7 mouse cellular contexts compared by ENCODE assay signal in genomic region chr4:151851179-151851578, GRCm38 (mm10). TPM values are rescaled to one million over a fixed set of nuclear protein-coding genes. Genes with fewer than 3 reads are reported as not detected.
DNase-seq lines count a peak whose midpoint lies in the region; ATAC-seq and TF ChIP-seq lines count a peak whose summit lies in the region.

No protein-coding gene starts in this region.

- DNase-seq in left cerebral cortex, postnatal 4 days = peak; percentile 45
- DNase-seq in left cerebral cortex, postnatal 36 days (ENCODE audit: low spot score in 2 of 2) = no peak
- peak; percentile 81 for DNase-seq in MEL (ENCODE audit: low read depth, low spot score)
- DNase-seq in liver, embryonic 11.5 days (ENCODE audit: low spot score) = peak; percentile 47
- DNase-seq in spleen, adult 12 weeks (ENCODE audit: low spot score) = peak; percentile 30

- WGBS in bone marrow, adult 2 months = 63% methylated on average over 2 of the region's 2 CpGs
- WGBS in heart, embryonic 13.5 days = 46% methylated on average over 2 of the region's 2 CpGs
- 56% methylated on average over 2 of the region's 2 CpGs for WGBS in liver, embryonic 11.5 days

- peaks cover 26 to 27% of the 10 kb centered on the region in 2 experiments for H3K4me1 ChIP-seq in MEL (ENCODE audit: control insufficient read depth in 1 of 2, insufficient read depth in 2 of 2, low read length in 2 of 2)
- no peaks in the 10 kb centered on the region for H3K4me1 ChIP-seq in bone marrow, adult 2 months (ENCODE audit: control insufficient read depth, insufficient read depth, low read length)
- peaks cover 50% of the 10 kb centered on the region for H3K4me1 ChIP-seq in heart, embryonic 13.5 days
- H3K4me1 ChIP-seq in liver, embryonic 11.5 days (replicated peaks; ENCODE audit: control insufficient read depth, insufficient read depth, low read length) = peaks cover 30% of the 10 kb centered on the region

- no peak for TF ChIP-seq EP300 in MEL (IDR thresholded peaks at IDR 0.05; ENCODE audit: low read depth in 1 of 2, low read length in 2 of 2)

- TF ChIP-seq POLR2A in MEL (IDR thresholded peaks at IDR 0.05; ENCODE audit: control insufficient read depth in 1 of 2, insufficient read depth in 1 of 2, low read depth in 1 of 2, low read length in 2 of 2, poor library complexity in 1 of 2) = no peak
- no peak for TF ChIP-seq POLR2A in bone marrow, adult 2 months (IDR thresholded peaks at IDR 0.05; ENCODE audit: borderline replicate concordance, control insufficient read depth, low read depth, low read length)

- H3K4me3 ChIP-seq in MEL (ENCODE audit: control insufficient read depth in 1 of 2, insufficient read depth in 1 of 2, low read depth in 2 of 2, low read length in 2 of 2) = no peak overlapping the region
- H3K4me3 ChIP-seq in bone marrow, adult 2 months (replicated peaks; ENCODE audit: control insufficient read depth, low read depth, low read length) = no peak overlapping the region
- H3K4me3 ChIP-seq in heart, embryonic 13.5 days = no peak overlapping the region
- H3K4me3 ChIP-seq in liver, embryonic 11.5 days (ENCODE audit: low read depth, low read length) = no peak overlapping the region

- ATAC-seq in heart, embryonic 13.5 days (ENCODE audit: extremely low read depth, insufficient number of reproducible peaks, low FRiP score, low TSS enrichment) = no peak
- ATAC-seq in liver, embryonic 11.5 days (replicated peaks; ENCODE audit: low FRiP score) = peak; percentile 61; the same call in 1 of the 2 replicates

- peak overlapping the region; percentile 18; the same call in 1 of the 2 replicates for H3K4me2 ChIP-seq in heart, embryonic 13.5 days
- H3K4me2 ChIP-seq in liver, embryonic 11.5 days = no peak overlapping the region

- H3K79me2 ChIP-seq in MEL (ENCODE audit: control insufficient read depth, insufficient read depth, low read length, poor library complexity) = peaks cover 84% of the 10 kb centered on the region

- no peaks in the 10 kb centered on the region for H3K27me3 ChIP-seq in MEL (ENCODE audit: control insufficient read depth in 1 of 2, insufficient read depth in 2 of 2, low read length in 2 of 2)
- no peaks in the 10 kb centered on the region for H3K27me3 ChIP-seq in heart, embryonic 13.5 days (replicated peaks)
- no peaks in the 10 kb centered on the region for H3K27me3 ChIP-seq in liver, embryonic 11.5 days (replicated peaks; ENCODE audit: control insufficient read depth, insufficient read depth, low read length)

- H3K27ac ChIP-seq in MEL (ENCODE audit: control insufficient read depth, low read depth, low read length) = no peak overlapping the region
- no peak overlapping the region for H3K27ac ChIP-seq in bone marrow, adult 2 months (ENCODE audit: control insufficient read depth, insufficient read depth, low read depth, low read length, poor library complexity)
- H3K27ac ChIP-seq in heart, embryonic 13.5 days (replicated peaks) = peak overlapping the region; percentile 75
- H3K27ac ChIP-seq in liver, embryonic 11.5 days (ENCODE audit: low read depth, low read length) = no peak overlapping the region

- intact Hi-C loops in left cerebral cortex, postnatal 4 days (cut with DNase I) = loop anchor here (5.0 to 10.0 kb wide), 2 partner anchors 366 to 699 kb away; no protein-coding TSS in a partner anchor
- intact Hi-C loops in left cerebral cortex, postnatal 36 days (cut with DNase I) = loop anchor here (5.0 to 10.0 kb wide), 3 partner anchors 234 to 516 kb away; no protein-coding TSS in a partner anchor

- TF ChIP-seq CTCF in MEL (IDR thresholded peaks at IDR 0.05 in 2 of 3, conservative IDR thresholded peaks at IDR 0.05 in 1 of 3; ENCODE audit: control insufficient read depth in 1 of 3, insufficient read depth in 1 of 3, low read depth in 2 of 3, low read length in 3 of 3, poor library complexity in 1 of 3, severe bottlenecking in 1 of 3) = peak; percentile 61 to 72 (median 70)
- peak; percentile 59 for TF ChIP-seq CTCF in bone marrow, adult 2 months (IDR thresholded peaks at IDR 0.05; ENCODE audit: control insufficient read depth, insufficient read depth, low read length)

- H3K36me3 ChIP-seq in MEL (ENCODE audit: control insufficient read depth in 1 of 2, insufficient read depth in 2 of 2, low read length in 2 of 2) = peaks cover 5 to 47% of the 10 kb centered on the region in 2 experiments; a peak in 3 of 4 replicates
- peaks cover 3% of the 10 kb centered on the region; the same call in 1 of the 2 replicates for H3K36me3 ChIP-seq in heart, embryonic 13.5 days
- no peaks in the 10 kb centered on the region for H3K36me3 ChIP-seq in liver, embryonic 11.5 days (ENCODE audit: control insufficient read depth, insufficient read depth, low read length)

- H3K9ac ChIP-seq in MEL (ENCODE audit: control insufficient read depth, low read depth, low read length, poor library complexity, severe bottlenecking) = no peak overlapping the region
- H3K9ac ChIP-seq in heart, embryonic 13.5 days = no peak overlapping the region
- no peak overlapping the region for H3K9ac ChIP-seq in liver, embryonic 11.5 days (ENCODE audit: low read depth, low read length)

- H3K9me3 ChIP-seq in MEL (replicated peaks; ENCODE audit: insufficient read depth, low read length) = no peaks in the 10 kb centered on the region
- no peaks in the 10 kb centered on the region for H3K9me3 ChIP-seq in heart, embryonic 13.5 days
- no peaks in the 10 kb centered on the region for H3K9me3 ChIP-seq in liver, embryonic 11.5 days (ENCODE audit: control insufficient read depth, low read length)

- no peak; the same call in none of the 2 replicates for TF ChIP-seq RAD21 in MEL (IDR thresholded peaks at IDR 0.05; ENCODE audit: low read depth, low read length)

TF ChIP-seq in MEL, 35 proteins besides CTCF, POLR2A, EP300 and RAD21:
- TF ChIP-seq UBTF (IDR thresholded peaks at IDR 0.05; ENCODE audit: borderline replicate concordance, insufficient read depth, low read depth, low read length) (no peak), ZC3H11A (IDR thresholded peaks at IDR 0.05; ENCODE audit: low read depth, low read length) (no peak), USF1 (IDR thresholded peaks at IDR 0.05; ENCODE audit: low read depth, low read length) (no peak), MAFK (IDR thresholded peaks at IDR 0.05; ENCODE audit: borderline replicate concordance, low read depth, low read length) (no peak), BHLHE40 (IDR thresholded peaks at IDR 0.05; ENCODE audit: borderline replicate concordance, low read depth, low read length) (peak; percentile 28; the same call in 1 of the 2 replicates), SMC3 (IDR thresholded peaks at IDR 0.05; ENCODE audit: low read depth, low read length) (peak; percentile 34; the same call in 1 of the 2 replicates), MAX (IDR thresholded peaks at IDR 0.05; ENCODE audit: low read length) (no peak), SIN3A (IDR thresholded peaks at IDR 0.05; ENCODE audit: low read length) (0 out of 2 replicates have a peak, but pooled peaks have one; percentile 12), ZNF384 (IDR thresholded peaks at IDR 0.05; ENCODE audit: low read depth, low read length) (no peak), CHD1 (IDR thresholded peaks at IDR 0.05; ENCODE audit: low read depth, low read length) (no peak), RCOR1 (IDR thresholded peaks at IDR 0.05; ENCODE audit: low read depth, low read length) (no peak), MEF2A (IDR thresholded peaks at IDR 0.05; ENCODE audit: extremely low read depth, insufficient replicate concordance, low read depth, low read length, poor library complexity, severe bottlenecking) (no peak), MYC (IDR thresholded peaks at IDR 0.05; ENCODE audit: low read depth, low read length) (peak; percentile 18; the same call in 1 of the 2 replicates), GABPA (IDR thresholded peaks at IDR 0.05; ENCODE audit: low read depth, low read length) (no peak), MAZ (IDR thresholded peaks at IDR 0.05; ENCODE audit: low read depth, low read length) (no peak)

RNA-seq across cellular contexts. Expression of gene Camta1, which starts 10.5 kb away (rescaled TPM):
- total RNA-seq in left cerebral cortex, postnatal 4 days (2021) = 100 to 1,000 TPM; 198 to 204 TPM
- 100 to 1,000 TPM; 207 to 216 TPM for total RNA-seq in left cerebral cortex, postnatal 36 days (2021)
- 23.5 and 28.2 TPM in 2 replicates for total RNA-seq in MEL (2012; rRNA removed)
- polyA plus RNA-seq in MEL (2012; ENCODE audit: insufficient read depth in 1 of 2, insufficient read length in 2 of 2, low read depth in 1 of 2, low replicate concordance in 2 of 2, missing spikeins in 1 of 2) = 10 to 100 TPM in 1 of 2 experiments, not detected in 1; 87.5 TPM
- polyA plus RNA-seq in bone marrow, adult 2 months (2011; ENCODE audit: insufficient read depth, insufficient read length, low replicate concordance, missing spikeins) = 26.6 and 28.3 TPM in 2 replicates
- polyA plus RNA-seq in heart, embryonic 13.5 days (2015; fragmentation: Nextera tagmentation; extraction: Ambion mirVana) = 118 and 142 TPM in 2 replicates
- polyA plus RNA-seq in liver, embryonic 11.5 days (2014; fragmentation: Nextera tagmentation; extraction: Ambion mirVana) = 72.5 and 93.9 TPM in 2 replicates

Comparison
In these comparisons a context has a peak if more than half of its experiments do, and no peak if none do; other contexts are left out.
1. DNase-seq: peak in left cerebral cortex, postnatal 4 days (single experiment), MEL (single experiment), liver, embryonic 11.5 days (single experiment) and spleen, adult 12 weeks (single experiment); none in left cerebral cortex, postnatal 36 days (0 of 2).